Mouse (Mus musculus) embryonic facial prominence, embryonic 14.5 days (tissue): Measurements from ENCODE around the gene Ctnnd2. TPM values are rescaled to one million over a fixed set of nuclear protein-coding genes. Genes with fewer than 3 reads are reported as not detected.

Source experiments
- ATAC-seq: fragments of 200-750 bp; cut with Nextera tagmentation; 2 replicates; pipeline ENCODE4 v1.8.0; 2017; ENCODE audit warnings: low read depth, moderate number of reproducible peaks, moderate TSS enrichment
- DNase-seq: peaks from one replicate; pipeline ENCODE4 v3.0.0-alpha.2; 2015; ENCODE audit warnings: low spot score
- H3K27ac ChIP-seq: fragments of 300-500 bp; sonication (generic); replicated peaks from 2 replicates; pipeline ENCODE4 v1.5.1; 2014; ENCODE audit warnings: low read depth, mild to moderate bottlenecking, low read length, moderate library complexity
- H3K27me3 ChIP-seq: fragments of 300-500 bp; sonication (generic); replicated peaks from 2 replicates; pipeline ENCODE4 v1.6.1; 2014; ENCODE audit warnings: low read length; ENCODE audit not compliant: control insufficient read depth, insufficient read depth
- H3K36me3 ChIP-seq: fragments of 300-500 bp; sonication (generic); 2 replicates; pipeline ENCODE4 v1.6.1; 2014; ENCODE audit warnings: low read length, mixed read lengths; ENCODE audit not compliant: control insufficient read depth, insufficient read depth
- H3K4me1 ChIP-seq: fragments of 300-500 bp; sonication (generic); 2 replicates; pipeline ENCODE4 v1.6.1; 2014; ENCODE audit warnings: antibody characterized with exemption, low read length; ENCODE audit not compliant: control insufficient read depth, insufficient read depth
- H3K4me2 ChIP-seq: fragments of 300-500 bp; sonication (generic); 2 replicates; pipeline ENCODE4 v1.6.1; 2014; ENCODE audit warnings: low read depth, mild to moderate bottlenecking, low read length, moderate library complexity, mixed read lengths
- H3K4me3 ChIP-seq: fragments of 300-500 bp; sonication (generic); 2 replicates; pipeline ENCODE4 v1.5.1; 2014; ENCODE audit warnings: low read depth, mild to moderate bottlenecking, low read length
- H3K9ac ChIP-seq: fragments of 300-500 bp; sonication (generic); 2 replicates; pipeline ENCODE4 v1.6.1; 2014; ENCODE audit warnings: low read depth, mild to moderate bottlenecking, low read length, moderate library complexity, mixed read lengths
- H3K9me3 ChIP-seq: fragments of 300-500 bp; sonication (generic); 2 replicates; pipeline ENCODE4 v1.6.1; 2016; ENCODE audit warnings: low read length; ENCODE audit not compliant: control insufficient read depth
- WGBS: fragments of 180-500 bp; shearing (Covaris S2); extraction: QIAGEN DNeasy Blood & Tissue Kit; methylation state at CpG from one replicate; pipeline ENCODE4 v1.1.7; 2014; 5-methylcytosine and 5-hydroxymethylcytosine counted together
- polyA plus RNA-seq: library from polyadenylated mRNA; unstranded; fragments of >200 nt; fragmentation: Nextera tagmentation; extraction: Ambion mirVana; gene quantifications from 2 replicates; pipeline ENCODE4 v1.2.1, GENCODE M21; 2014

Gene Ctnnd2
- polyA plus RNA-seq, 1 experiment from 2014 or later, result 7.9 TPM

GRCm38 (mm10) chr15:30450765-30451164, 278.4 kb downstream of the Ctnnd2 start:
- Histone ChIP-seq H3K4me1 (no peaks in the 10 kb centered on the region), H3K9ac (no peak overlapping the region), H3K27ac (no peak overlapping the region), H3K4me3 (no peak overlapping the region), H3K27me3 (no peaks in the 10 kb centered on the region), H3K4me2 (no peak overlapping the region), H3K36me3 (no peaks in the 10 kb centered on the region), H3K9me3 (no peaks in the 10 kb centered on the region)
- no peak for ATAC-seq
- WGBS, result 89% methylated on average over 7 of the region's 7 CpGs
- no peak for DNase-seq

- WGBS, result 57% methylated on average over 5 of the region's 5 CpGs
- no peak overlapping the region for H3K9ac ChIP-seq
- no peak for DNase-seq
- no peaks in the 10 kb centered on the region for H3K27me3 ChIP-seq
- no peaks in the 10 kb centered on the region for H3K9me3 ChIP-seq
- ATAC-seq, result no peak
- no peaks in the 10 kb centered on the region for H3K4me1 ChIP-seq
- H3K4me2 ChIP-seq, result no peak overlapping the region
- no peaks in the 10 kb centered on the region for H3K36me3 ChIP-seq
- no peak overlapping the region for H3K4me3 ChIP-seq
- H3K27ac ChIP-seq, result no peak overlapping the region
Observed at GRCm38 (mm10) chr15:30451921-30452320, 279.5 kb downstream of the Ctnnd2 start.

- Histone ChIP-seq H3K9ac (no peak overlapping the region), H3K4me3 (no peak overlapping the region), H3K27me3 (no peaks in the 10 kb centered on the region), H3K4me1 (no peaks in the 10 kb centered on the region), H3K36me3 (no peaks in the 10 kb centered on the region), H3K27ac (no peak overlapping the region), H3K4me2 (no peak overlapping the region; the same call in 1 of the 2 replicates), H3K9me3 (no peaks in the 10 kb centered on the region)
- peak; percentile 55 for DNase-seq
- peak; percentile 57; the same call in 1 of the 2 replicates for ATAC-seq
- WGBS, result 48% methylated on average over 12 of the region's 12 CpGs
Observed at GRCm38 (mm10) chr15:30457541-30458250, 285.3 kb downstream of the Ctnnd2 start.

GRCm38 (mm10) chr15:30458671-30459070, 286.3 kb downstream of the Ctnnd2 start:
- DNase-seq (peak; percentile 22), ATAC-seq (peak; percentile 56; the same call in 1 of the 2 replicates)
- no peak overlapping the region for H3K4me3 ChIP-seq
- H3K27ac ChIP-seq, result no peak overlapping the region
- no peaks in the 10 kb centered on the region for H3K4me1 ChIP-seq
- no peak overlapping the region; the same call in 1 of the 2 replicates for H3K4me2 ChIP-seq
- H3K36me3 ChIP-seq, result no peaks in the 10 kb centered on the region
- no peaks in the 10 kb centered on the region for H3K27me3 ChIP-seq
- no peaks in the 10 kb centered on the region for H3K9me3 ChIP-seq
- H3K9ac ChIP-seq, result no peak overlapping the region
- WGBS, result 40% methylated on average over 5 of the region's 5 CpGs

- H3K4me1 ChIP-seq, result no peaks in the 10 kb centered on the region
- WGBS, result 49% methylated on average over 9 of the region's 9 CpGs
- no peak for ATAC-seq
- no peak for DNase-seq
- H3K9me3 ChIP-seq, result no peaks in the 10 kb centered on the region
- no peak overlapping the region for H3K4me2 ChIP-seq
- no peak overlapping the region for H3K27ac ChIP-seq
- H3K4me3 ChIP-seq, result no peak overlapping the region
- no peaks in the 10 kb centered on the region for H3K27me3 ChIP-seq
- H3K36me3 ChIP-seq, result no peaks in the 10 kb centered on the region
- H3K9ac ChIP-seq, result no peak overlapping the region
Observed at GRCm38 (mm10) chr15:30460341-30461125, 288.1 kb downstream of the Ctnnd2 start.

GRCm38 (mm10) chr15:30462804-30463423, 290.5 kb downstream of the Ctnnd2 start:
- ATAC-seq (peak; percentile 65; the same call in 1 of the 2 replicates), DNase-seq (no peak)
- H3K27ac ChIP-seq, result no peak overlapping the region
- H3K9me3 ChIP-seq, result no peaks in the 10 kb centered on the region
- no peaks in the 10 kb centered on the region for H3K27me3 ChIP-seq
- H3K4me2 ChIP-seq, result no peak overlapping the region
- H3K4me1 ChIP-seq, result no peaks in the 10 kb centered on the region
- WGBS, result 52% methylated on average over 2 of the region's 2 CpGs
- no peak overlapping the region for H3K9ac ChIP-seq
- H3K4me3 ChIP-seq, result no peak overlapping the region
- H3K36me3 ChIP-seq, result no peaks in the 10 kb centered on the region

- ATAC-seq, result peak; percentile 20; the same call in 1 of the 2 replicates
Observed at GRCm38 (mm10) chr15:30463471-30464047, 291.2 kb downstream of the Ctnnd2 start.

GRCm38 (mm10) chr15:30466950-30467543, 294.7 kb downstream of the Ctnnd2 start:
- H3K9me3 ChIP-seq, result no peaks in the 10 kb centered on the region
- WGBS, result 70% methylated on average over 13 of the region's 13 CpGs
- no peak overlapping the region for H3K4me3 ChIP-seq
- H3K27me3 ChIP-seq, result no peaks in the 10 kb centered on the region
- no peak for DNase-seq
- no peak overlapping the region for H3K4me2 ChIP-seq
- no peak overlapping the region for H3K9ac ChIP-seq
- H3K4me1 ChIP-seq, result no peaks in the 10 kb centered on the region
- no peak for ATAC-seq
- H3K36me3 ChIP-seq, result no peaks in the 10 kb centered on the region
- H3K27ac ChIP-seq, result no peak overlapping the region

More at GRCm38 (mm10) chr15:30463471-30464047, 291.2 kb downstream of the Ctnnd2 start:
- Histone ChIP-seq H3K36me3 (no peaks in the 10 kb centered on the region), H3K27me3 (no peaks in the 10 kb centered on the region), H3K4me2 (no peak overlapping the region), H3K27ac (no peak overlapping the region), H3K9ac (no peak overlapping the region), H3K4me1 (no peaks in the 10 kb centered on the region), H3K4me3 (no peak overlapping the region), H3K9me3 (no peaks in the 10 kb centered on the region)
- WGBS, result 65% methylated on average over 5 of the region's 5 CpGs
- DNase-seq, result no peak
